Mouse (Mus musculus) CD4-positive, CD25-positive, alpha-beta regulatory T cell, adult 2 months (primary cell): ENCODE data around the gene Eda.

ENCODE experiments used
- DNase-seq: peaks from one replicate; pipeline ENCODE4 v3.0.0-alpha.2; 2012; ENCODE audit warnings: low read depth, low spot score

Gene Eda

GRCm38 (mm10) chrX:99975250-99975984, at the start of gene Eda:
TSS of gene Eda (plus strand) at chrX:99975606.
- DNase-seq, result peak; percentile 3

- DNase-seq, result no peak
These were observed 14.4 kb upstream of the Eda start for GRCm38 (mm10) chrX:99961002-99961401.

GRCm38 (mm10) chrX:99970111-99970510, 5.3 kb upstream of the Eda start:
- no peak for DNase-seq

DNA sequence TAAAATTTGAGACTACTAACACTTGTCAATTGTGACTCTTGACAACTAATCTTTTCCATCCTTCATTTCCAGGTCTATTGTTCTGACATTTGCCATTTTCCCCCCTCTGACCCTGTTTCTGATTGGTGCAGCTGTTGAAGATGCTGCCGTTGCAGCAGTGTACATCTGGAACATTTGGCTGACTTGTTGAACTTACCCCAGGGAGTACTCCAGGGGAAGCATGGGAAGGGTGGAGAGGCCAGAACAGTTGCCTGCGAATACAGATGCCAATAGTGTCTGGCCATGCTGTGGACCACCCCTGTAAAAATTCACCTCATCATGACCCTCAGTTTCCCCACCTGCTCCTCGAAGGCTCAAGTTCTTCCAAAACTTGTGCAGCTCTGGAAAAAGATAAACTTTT, 1.0 kb upstream of the Eda start:
- DNase-seq, result no peak

GRCm38 (mm10) chrX:99974803-99975202, 603 bp upstream of the Eda start:
- DNase-seq, result no peak

DNA sequence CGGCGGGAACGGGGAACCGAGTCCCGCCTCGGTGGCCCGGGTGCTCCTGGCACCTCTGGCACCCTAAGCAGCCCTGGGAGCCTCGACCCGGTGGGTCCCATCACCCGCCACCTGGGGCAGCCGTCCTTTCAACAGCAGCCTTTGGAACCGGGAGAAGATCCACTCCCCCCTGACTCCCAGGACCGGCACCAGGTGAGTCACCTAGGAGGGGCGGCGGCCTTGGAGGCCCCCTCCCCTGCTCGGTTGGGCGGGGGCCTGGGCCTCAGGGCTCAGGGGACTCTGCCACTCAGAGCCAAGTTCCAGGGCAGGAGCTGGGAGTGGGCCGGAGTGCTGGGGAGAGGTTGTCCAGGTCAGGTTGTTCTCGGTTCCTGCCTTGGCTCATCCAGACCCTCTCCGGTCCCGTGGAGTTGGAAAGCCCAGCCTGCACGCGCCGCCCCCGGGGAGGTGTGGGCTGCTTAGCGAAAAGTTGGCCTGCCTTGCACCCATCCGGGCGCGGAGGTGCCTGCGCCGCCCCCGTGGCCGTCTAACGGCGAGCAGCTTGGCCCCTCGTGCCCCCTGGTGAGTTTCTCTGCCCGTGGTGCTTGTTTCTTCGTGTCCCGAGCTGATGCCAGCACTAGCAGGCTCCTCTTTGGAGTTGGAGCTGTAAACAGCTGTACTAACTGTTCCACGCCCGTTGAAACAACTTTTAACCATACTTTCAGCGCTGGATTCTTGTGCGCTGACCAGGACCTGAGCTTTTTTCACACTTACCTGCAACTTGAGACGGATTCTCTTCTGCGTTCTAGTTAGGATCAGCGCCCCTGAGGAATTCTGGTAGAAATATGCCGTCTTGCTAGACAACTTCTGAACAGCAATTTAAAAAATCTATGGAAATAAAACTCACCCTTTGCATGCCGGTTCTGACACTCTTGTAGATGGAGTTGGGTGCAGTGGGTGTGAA, 849 bp downstream of the Eda start:
- DNase-seq, result no peak

GRCm38 (mm10) chrX:99978354-99978753, 2.9 kb downstream of the Eda start:
- no peak for DNase-seq

DNA sequence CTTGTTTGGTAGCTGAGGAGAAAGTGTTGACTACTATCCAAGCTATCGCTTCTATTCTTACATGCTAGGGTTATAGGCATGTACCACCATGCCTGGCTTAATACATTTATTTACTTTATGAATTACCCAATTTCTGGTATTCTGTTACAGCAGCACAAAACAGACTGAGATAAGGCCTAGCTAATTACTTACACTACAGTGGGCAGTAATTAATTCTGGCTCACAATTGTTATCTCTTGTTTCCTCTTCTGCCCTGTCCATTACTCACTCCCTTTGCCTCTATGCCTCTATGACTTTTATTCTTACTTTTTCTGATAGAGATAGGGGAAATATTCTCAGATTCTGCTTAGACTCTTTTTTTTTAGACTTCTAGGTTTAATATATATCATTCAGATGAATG, 18.0 kb downstream of the Eda start:
- no peak for DNase-seq

DNA sequence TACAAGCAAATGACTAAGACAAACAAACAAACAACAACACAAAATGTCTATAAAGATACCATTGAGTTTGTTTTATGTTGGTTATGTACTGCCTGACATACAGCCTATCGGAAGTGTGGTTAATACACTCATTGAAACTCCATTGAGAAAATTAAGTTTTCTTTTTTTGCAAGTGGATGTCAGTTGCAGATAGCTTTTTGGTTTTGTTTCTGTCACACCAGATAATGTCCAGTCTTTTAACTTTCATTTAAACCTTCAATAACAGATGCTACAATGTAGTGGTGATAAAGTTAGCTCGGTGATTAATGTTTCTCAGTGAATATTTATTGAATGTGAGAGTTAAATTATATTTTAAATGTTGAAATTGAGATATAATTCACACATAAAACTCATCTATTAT, 23.9 kb downstream of the Eda start:
- DNase-seq, result no peak

- no peak for DNase-seq
These were observed 143.0 kb downstream of the Eda start for GRCm38 (mm10) chrX:100118362-100118761.

DNA sequence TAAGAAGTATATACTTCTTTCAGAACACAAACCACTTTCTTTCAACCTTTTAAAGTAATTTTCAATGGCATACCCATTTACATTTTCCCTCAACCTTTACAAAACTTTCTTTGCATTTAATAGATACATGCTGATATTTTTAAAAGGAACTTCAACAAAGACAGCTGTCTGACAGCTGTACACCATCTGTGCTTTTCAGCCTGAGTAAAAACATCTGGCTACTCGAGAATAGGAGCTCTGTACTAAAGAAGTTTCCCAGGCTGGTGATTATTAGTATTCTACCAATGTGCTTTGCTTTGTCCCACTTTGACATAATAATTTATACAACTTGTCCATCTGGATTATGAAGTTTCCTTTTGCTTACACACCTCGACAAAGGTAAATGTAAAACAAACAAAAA, 219.9 kb downstream of the Eda start:
- no peak for DNase-seq

GRCm38 (mm10) chrX:100313652-100314051, 338.2 kb downstream of the Eda start:
- DNase-seq, result no peak

- DNase-seq, result no peak
These were observed 338.9 kb downstream of the Eda start for GRCm38 (mm10) chrX:100314172-100314902.

GRCm38 (mm10) chrX:100340687-100341086, 365.3 kb downstream of the Eda start:
- no peak for DNase-seq

DNA sequence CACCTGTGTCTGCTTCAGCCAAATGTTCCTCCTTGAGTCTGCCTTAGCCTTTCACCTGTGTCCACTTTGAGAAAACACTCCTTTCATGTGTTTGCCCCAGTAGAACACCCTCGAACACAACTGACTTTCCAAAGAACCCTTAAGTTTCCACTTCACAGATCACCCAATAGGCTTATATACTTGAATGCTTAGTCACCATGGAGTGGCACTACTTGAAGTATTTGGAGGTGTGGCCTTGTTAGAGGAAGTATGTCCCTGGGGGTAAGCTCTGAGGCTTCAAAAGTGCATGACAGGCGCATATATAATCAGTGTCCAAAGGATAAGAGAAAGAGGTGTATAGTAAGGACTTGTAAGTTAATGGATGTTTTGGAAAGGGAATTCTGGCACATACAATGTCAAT, 369.0 kb downstream of the Eda start:
- no peak for DNase-seq

DNA sequence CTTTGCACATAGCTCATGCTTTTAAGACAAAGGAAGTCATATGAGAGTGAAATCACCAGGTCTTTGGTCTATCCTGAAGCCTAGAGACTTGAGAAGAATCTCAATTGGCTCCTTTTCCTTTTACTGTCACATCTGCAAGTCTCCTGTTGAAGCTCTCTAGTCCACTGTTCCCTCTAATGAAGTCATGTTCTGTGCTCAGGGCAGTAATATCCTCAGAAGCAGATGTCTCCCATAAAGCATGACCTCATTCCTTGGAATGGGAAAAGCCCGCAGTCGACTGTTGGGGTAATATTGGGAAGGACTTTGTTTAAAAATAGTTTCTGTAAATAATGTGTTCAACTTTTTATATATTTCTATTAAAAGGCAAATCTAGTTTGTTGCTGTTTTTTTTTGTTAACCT, 381.6 kb downstream of the Eda start:
- DNase-seq, result no peak

DNA sequence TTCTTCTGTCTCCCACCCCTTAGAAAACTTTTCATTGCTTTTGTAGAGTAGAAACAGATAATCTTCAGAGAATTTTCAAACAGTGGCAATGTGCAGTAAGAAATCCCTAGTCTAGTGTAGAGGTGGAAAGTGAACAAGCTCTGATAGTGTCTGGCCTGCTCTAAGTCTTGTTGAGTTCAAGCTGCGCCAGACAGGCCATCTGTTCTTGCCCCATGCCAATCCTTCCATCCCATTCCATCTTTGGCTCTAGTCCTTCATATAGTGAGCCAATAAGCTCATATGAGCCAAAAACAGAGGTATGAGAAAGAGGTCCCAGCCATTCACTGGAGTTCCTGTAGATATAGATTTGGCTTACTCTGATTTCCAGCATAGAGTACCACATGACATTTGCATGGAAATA, 414.5 kb downstream of the Eda start:
- no peak for DNase-seq

DNA sequence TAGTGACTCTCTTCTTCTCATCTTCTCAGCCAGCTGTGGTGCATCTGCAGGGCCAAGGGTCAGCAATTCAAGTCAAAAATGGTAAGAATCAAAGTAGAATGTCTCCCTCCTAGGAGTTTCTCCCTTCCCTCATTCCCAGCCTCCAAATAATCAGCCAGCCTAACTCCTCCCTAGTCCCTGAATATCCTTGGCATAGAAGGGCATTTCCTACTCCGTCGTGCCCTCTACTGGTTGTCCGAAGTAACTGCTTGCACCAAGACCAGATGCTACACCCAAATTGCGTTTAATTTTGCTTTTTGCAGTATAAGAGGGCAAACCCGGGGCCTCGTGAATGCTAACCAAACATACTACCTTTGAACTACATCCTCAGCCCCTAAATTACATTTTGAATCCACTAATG, 416.9 kb downstream of the Eda start:
- peak; percentile 1 for DNase-seq

GRCm38 (mm10) chrX:100394223-100394861, 418.9 kb downstream of the Eda start:
- no peak for DNase-seq

DNA sequence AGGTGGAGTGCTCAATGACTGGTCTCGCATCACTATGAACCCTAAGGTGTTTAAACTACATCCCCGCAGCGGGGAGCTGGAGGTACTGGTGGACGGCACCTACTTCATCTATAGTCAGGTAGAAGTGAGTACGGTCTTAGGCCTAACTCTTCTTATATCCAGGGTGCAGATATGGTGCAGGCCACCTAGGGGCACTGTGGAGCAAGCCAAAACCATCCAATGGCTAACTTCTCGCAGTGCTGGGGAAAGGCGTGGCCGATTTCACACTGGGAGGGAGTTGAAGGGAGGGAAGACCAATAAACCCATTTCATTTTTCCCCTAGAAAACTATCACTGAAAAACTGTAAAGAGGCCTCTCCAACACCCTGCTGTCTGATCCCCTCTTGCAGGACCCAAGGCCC, 419.6 kb downstream of the Eda start:
- peak; percentile 0 for DNase-seq

DNA sequence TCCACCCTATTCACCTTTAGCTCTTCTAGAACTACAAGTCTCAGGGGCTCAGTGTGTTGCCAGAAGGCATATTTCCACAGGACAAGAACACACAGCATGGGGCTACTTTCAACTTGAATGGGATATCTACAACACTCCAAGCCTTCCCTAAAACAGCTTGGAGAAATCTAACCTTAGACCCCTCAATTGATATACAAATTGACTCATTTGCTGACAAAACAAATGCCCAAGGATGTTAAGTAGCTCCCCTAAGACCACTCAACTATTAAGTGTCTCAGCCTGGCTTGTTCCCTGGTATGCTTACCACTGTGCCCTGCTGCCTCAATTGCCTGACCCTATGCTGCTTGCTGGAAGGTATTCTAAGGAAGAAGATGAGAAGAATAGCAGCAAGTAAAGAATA, 425.5 kb downstream of the Eda start:
- DNase-seq, result no peak

DNA sequence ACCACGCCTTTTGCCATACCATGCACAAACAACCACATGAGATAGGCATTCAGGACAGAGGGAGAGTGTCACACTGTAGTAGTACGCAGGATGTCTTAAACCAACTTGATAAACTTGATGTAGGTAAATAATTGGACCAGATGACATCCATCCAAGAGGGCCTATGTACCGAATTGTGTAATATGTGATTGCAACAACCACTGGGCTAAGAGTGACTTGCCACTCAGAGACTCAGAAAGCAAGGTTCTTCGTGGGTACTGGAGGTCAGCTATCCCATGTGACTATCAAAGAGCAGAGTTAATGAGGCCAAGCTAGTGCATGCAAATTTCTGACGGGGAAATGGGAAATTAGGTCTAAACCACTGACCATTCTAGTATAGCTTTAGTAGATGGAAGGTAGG, 426.3 kb downstream of the Eda start:
- no peak for DNase-seq
